8 mouse cellular contexts compared by ENCODE assay signal in the genomic region with DNA sequence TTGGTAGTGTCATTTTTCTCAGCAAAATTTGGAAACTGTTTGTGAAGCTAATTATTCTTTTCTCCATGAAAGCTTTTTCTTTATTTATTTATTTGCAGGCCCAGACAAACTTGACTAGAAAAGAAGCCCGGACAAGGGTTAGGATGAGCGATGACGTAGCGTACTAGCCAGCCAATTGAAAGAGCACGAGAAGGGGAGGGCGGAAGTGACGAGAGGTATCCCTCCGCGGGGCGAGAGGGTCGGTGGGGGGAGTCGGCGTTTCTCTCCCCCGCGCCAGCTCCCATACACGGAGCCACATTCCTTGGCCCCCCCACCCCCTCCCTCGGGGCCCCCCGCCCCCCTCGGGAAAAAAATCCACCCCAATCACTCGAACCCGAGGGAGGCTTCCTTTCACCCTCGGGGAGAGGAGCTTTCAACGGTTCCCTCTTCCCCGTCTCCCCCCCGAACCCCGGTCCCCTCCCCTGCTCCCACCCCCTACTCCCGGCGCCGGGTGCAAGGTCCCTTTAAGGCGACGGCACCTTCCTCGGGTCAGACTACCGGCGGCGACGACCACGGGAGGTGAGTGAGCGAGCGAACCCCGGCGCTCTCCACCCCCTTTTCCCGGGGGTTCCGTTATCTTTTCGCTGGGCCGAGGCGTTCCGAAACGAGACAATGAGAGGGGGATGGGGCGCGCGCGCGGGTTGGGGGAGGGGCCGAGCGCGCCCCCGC. TPM values are rescaled to one million over a fixed set of nuclear protein-coding genes. Genes with fewer than 3 reads are reported as not detected.
DNase-seq lines count a peak whose midpoint lies in the region; ATAC-seq lines count a peak whose summit lies in the region.

A gene (plus strand): TSS at position 385 of the 708 bp plus-strand sequence.

- 1% methylated on average over 53 of the region's 57 CpGs for WGBS in heart, embryonic 13.5 days
- under 1% methylated on average over 46 of the region's 57 CpGs for WGBS in liver, embryonic 12.5 days (ENCODE audit: insufficient replicate concordance)
- WGBS in stomach, embryonic 15.5 days, result under 1% methylated on average over 45 of the region's 57 CpGs

- H3K27ac ChIP-seq in brown adipose tissue, adult 24 weeks (replicated peaks; ENCODE audit: low read depth, low read length), result peak within 1 kb of the TSS; percentile 87
- peak within 1 kb of the TSS; percentile 98 for H3K27ac ChIP-seq in heart, embryonic 13.5 days (replicated peaks)
- peak within 1 kb of the TSS; percentile 88 for H3K27ac ChIP-seq in liver, embryonic 12.5 days
- peak within 1 kb of the TSS; percentile 98 for H3K27ac ChIP-seq in stomach, embryonic 15.5 days

- H3K9me3 ChIP-seq in heart, embryonic 13.5 days, result no peaks in the 10 kb centered on the region
- no peaks in the 10 kb centered on the region for H3K9me3 ChIP-seq in liver, embryonic 12.5 days (replicated peaks)
- H3K9me3 ChIP-seq in stomach, embryonic 15.5 days, result no peaks in the 10 kb centered on the region

- peak within 1 kb of the TSS; percentile 77 for H3K4me2 ChIP-seq in heart, embryonic 13.5 days
- H3K4me2 ChIP-seq in liver, embryonic 12.5 days, result peak within 1 kb of the TSS; percentile 90
- H3K4me2 ChIP-seq in stomach, embryonic 15.5 days, result peak within 1 kb of the TSS; percentile 68

- H3K4me1 ChIP-seq in brown adipose tissue, adult 24 weeks (ENCODE audit: control insufficient read depth, insufficient read depth, insufficient read length, low read length), result no peaks in the 10 kb centered on the region
- H3K4me1 ChIP-seq in heart, embryonic 13.5 days, result peaks cover 26% of the 10 kb centered on the region
- H3K4me1 ChIP-seq in liver, embryonic 12.5 days, result peaks cover 33% of the 10 kb centered on the region
- no peaks in the 10 kb centered on the region for H3K4me1 ChIP-seq in stomach, embryonic 15.5 days

- H3K9ac ChIP-seq in heart, embryonic 13.5 days, result peak within 1 kb of the TSS; percentile 93
- peak within 1 kb of the TSS; percentile 89 for H3K9ac ChIP-seq in liver, embryonic 12.5 days
- peak within 1 kb of the TSS; percentile 70 for H3K9ac ChIP-seq in stomach, embryonic 15.5 days

- H3K4me3 ChIP-seq in brown adipose tissue, adult 24 weeks (ENCODE audit: insufficient read depth, low read depth, low read length), result peak within 1 kb of the TSS; percentile 87
- H3K4me3 ChIP-seq in heart, embryonic 13.5 days, result peak within 1 kb of the TSS; percentile 81
- H3K4me3 ChIP-seq in liver, embryonic 12.5 days, result peak within 1 kb of the TSS; percentile 86
- peak within 1 kb of the TSS; percentile 68 for H3K4me3 ChIP-seq in stomach, embryonic 15.5 days (replicated peaks)

- no peaks in the 10 kb centered on the region for H3K27me3 ChIP-seq in heart, embryonic 13.5 days (replicated peaks)
- no peaks in the 10 kb centered on the region for H3K27me3 ChIP-seq in liver, embryonic 12.5 days (replicated peaks)
- H3K27me3 ChIP-seq in stomach, embryonic 15.5 days (replicated peaks), result no peaks in the 10 kb centered on the region

- peak; percentile 96 for DNase-seq in CD4-positive, CD25-positive, alpha-beta regulatory T cell, adult 2 months (ENCODE audit: low read depth, low spot score)
- DNase-seq in fat pad, adult 2 months (ENCODE audit: extremely low read depth, low read depth, low spot score), result peak; percentile 80
- DNase-seq in kidney, postnatal 10 days, result peak; percentile 98
- peak; percentile 93 to 95 for DNase-seq in natural killer cell, adult 2 months (ENCODE audit: low spot score in 2 of 2)

- no peaks in the 10 kb centered on the region for H3K36me3 ChIP-seq in heart, embryonic 13.5 days
- H3K36me3 ChIP-seq in liver, embryonic 12.5 days, result no peaks in the 10 kb centered on the region
- no peaks in the 10 kb centered on the region for H3K36me3 ChIP-seq in stomach, embryonic 15.5 days

- ATAC-seq in heart, embryonic 13.5 days (ENCODE audit: extremely low read depth, insufficient number of reproducible peaks, low FRiP score, low TSS enrichment), result peak; percentile 83
- ATAC-seq in liver, embryonic 12.5 days, result peak; percentile 91
- ATAC-seq in stomach, embryonic 15.5 days (ENCODE audit: insufficient read depth, low FRiP score, low read depth), result peak; percentile 93

RNA-seq across cellular contexts. Expression of the gene that starts here (rescaled TPM):
- 4.9 and 7.7 TPM in 2 replicates for polyA plus RNA-seq in brown adipose tissue, adult 24 weeks (2012; ENCODE audit: insufficient read depth, insufficient read length, missing spikeins)
- polyA plus RNA-seq in heart, embryonic 13.5 days (2015; fragmentation: Nextera tagmentation; extraction: Ambion mirVana), result 9.3 and 10.1 TPM in 2 replicates
- polyA plus RNA-seq in liver, embryonic 12.5 days (2016; fragmentation: Nextera tagmentation; extraction: Ambion mirVana), result 5.2 and 5.3 TPM in 2 replicates
- polyA plus RNA-seq in stomach, embryonic 15.5 days (2015; fragmentation: Nextera tagmentation; extraction: Ambion mirVana), result 14.6 and 15.3 TPM in 2 replicates

Comparison
In these comparisons a context has a peak if more than half of its experiments do, and no peak if none do; other contexts are left out.
1. Peak in every context shown above with its lines: DNase-seq, ATAC-seq, H3K4me3 ChIP-seq and H3K27ac ChIP-seq.